Mouse (Mus musculus) thymus, postnatal 4 days (tissue): ENCODE data around the gene Tceal9.

Experiments used
- DNase-seq: peaks from one replicate; pipeline ENCODE4 v3.0.0; 2021

Gene Tceal9

DNA sequence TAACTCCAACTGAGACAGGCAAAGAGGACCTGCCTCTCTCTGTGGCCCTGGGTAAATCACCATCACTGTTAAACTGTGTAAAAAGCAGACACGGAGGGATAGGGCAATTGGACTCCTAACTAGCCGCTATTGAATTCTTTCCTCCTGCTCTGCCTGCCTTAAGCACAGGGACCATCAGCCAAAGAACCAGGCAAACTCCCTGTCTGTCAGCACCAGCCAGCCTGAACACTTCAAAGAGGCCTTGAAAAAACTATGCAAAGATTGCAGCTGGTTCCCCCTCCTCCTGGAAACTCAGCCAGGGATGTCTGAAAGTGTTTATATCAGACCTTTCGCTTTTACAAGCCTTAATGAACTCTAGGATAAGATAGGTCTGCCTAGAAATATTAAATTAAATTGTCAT lies 29.7 kb downstream of the Tceal9 start:
- DNase-seq: no peak

DNA sequence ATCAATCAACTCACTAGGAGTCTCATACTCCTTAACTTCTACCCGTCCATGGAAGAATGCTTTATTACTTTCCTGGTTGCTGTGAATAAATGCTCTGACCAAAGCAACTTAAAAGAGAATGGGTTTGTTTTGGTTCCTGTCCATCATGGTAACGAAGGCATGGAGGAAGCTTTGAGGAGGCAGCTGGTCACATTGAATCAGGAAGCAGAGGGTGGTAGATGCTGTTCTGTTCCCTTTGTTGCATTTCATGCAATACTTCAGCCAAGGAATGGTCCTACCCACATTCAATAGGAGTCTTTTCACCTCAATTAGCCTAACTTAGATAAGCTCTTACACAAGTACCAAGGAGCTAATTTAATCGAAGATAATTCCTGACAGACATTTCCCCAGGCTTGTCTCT lies 30.5 kb downstream of the Tceal9 start:
- no peak for DNase-seq

DNA sequence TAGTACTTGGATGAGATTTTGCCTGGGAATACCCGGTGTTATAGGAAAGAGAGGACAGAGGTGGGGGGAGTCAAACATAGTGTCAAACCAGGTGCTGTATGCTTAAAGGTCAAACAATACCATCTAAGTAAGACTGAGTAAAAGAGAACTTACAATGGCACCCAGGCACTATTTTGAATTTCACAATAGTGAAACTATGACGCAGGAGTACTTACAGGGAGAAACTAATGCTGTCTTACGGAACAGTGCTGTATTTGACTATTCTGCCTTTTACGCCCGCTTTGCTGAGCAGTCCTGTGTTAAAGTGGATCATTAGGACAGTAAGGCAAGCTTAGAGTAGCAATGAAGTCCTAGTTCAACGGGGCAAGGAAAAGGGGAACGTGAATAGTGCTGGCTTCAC lies 32.7 kb downstream of the Tceal9 start:
- no peak for DNase-seq

DNA sequence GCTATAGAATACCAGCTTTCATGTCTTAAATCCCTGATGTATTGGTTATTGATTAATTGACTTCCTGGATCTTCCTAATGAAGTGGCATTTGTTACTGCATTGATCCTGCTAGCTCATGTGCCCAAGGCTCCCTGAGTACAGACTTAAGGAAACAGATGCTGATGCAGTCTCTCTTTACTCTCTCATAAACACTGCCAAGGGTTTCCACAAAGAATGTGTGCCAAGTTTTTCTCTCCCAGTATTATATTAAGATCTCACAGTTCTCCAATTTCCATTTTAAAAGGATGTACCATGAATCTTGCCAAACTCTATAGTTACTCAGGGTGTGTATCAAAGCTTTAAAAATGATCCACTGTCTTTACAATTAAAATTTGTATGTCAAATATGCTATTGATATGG lies 33.5 kb downstream of the Tceal9 start:
- no peak for DNase-seq

DNA sequence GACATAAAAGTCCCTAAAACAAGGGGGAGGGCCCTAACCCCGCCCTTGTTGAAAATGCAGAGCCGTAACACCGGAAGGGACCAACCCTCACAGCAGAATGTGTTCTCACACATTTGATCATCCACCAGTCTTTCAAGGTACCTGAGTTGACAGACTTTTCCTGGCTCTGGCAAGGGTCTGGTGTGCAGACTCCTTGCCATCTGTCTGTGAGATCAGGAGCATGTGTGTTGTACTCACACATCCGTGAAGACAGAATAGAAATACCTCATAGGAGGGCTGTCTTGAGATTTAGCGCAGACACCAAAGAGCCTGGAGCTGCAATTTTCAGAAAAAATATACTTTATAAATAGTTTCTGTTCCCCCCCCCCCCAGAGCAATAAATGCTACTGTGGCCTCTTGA lies 34.5 kb downstream of the Tceal9 start:
- no peak for DNase-seq

DNA sequence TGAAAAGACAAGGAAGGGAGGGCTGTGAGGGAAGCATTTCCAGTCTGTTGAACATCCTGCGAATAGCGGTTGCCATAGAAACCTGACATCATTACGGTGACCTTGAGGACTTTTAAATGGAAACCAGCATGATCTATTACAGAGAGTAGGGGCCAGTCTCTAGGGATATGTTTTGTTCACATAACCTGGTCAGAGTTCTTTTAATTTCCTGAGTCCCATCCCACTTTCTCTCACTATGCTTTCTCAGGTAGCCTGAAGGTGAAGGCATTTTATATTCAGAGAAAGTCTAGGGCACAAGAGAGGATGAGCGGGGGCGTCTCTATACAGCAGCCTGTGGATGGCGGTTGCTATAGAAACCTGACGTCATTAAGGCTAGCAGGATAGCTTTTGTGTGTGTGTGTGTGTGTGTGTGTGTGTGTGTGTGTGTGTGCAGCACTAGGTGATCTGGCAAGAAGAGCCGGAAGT lies 46.0 kb downstream of the Tceal9 start:
- DNase-seq: no peak
